Mouse (Mus musculus) megakaryocyte progenitor cell, adult 5-6 weeks (primary cell): ENCODE results near the gene Sema3a. TPM values are rescaled to one million over a fixed set of nuclear protein-coding genes. Genes with fewer than 3 reads are reported as not detected.

Experiments
- ATAC-seq: replicated peaks from 2 replicates; pipeline ENCODE4 v1.8.0; 2016; ENCODE audit warnings: mild to moderate bottlenecking, moderate TSS enrichment, inconsistent platforms; ENCODE audit not compliant: poor library complexity
- total RNA-seq, 2 experiments: library from RNA; stranded (forward) in 1 of 2; stranded (reverse) in 1 of 2; fragments of 157-497, 149-512 nt in 1 of 2; fragments of 200-1000 nt in 1 of 2; gene quantifications; 2 replicates each; pipeline versions ENCODE4 v1.2.3 to v1.2.4; 2015 to 2017

Sema3a gene
- not detected in 2 replicates for total RNA-seq (2015)
- not detected in 2 replicates for total RNA-seq (2017)

- ATAC-seq: no peak
Observed at GRCm38 (mm10) chr5:13125241-13125692, at the start of gene Sema3a. Gene Sema3a (plus strand): TSS chr5:13125414.

GRCm38 (mm10) chr5:13084777-13085439 lies 40.3 kb upstream of the Sema3a start:
- no peak for ATAC-seq

GRCm38 (mm10) chr5:13090431-13090830 lies 34.8 kb upstream of the Sema3a start:
- ATAC-seq: no peak

- ATAC-seq: no peak
Observed at GRCm38 (mm10) chr5:13109522-13109921, 15.7 kb upstream of the Sema3a start.

- ATAC-seq: no peak
Observed at GRCm38 (mm10) chr5:13117236-13117635, 8.0 kb upstream of the Sema3a start.

GRCm38 (mm10) chr5:13125757-13126156 lies 543 bp downstream of the Sema3a start:
- no peak for ATAC-seq

- ATAC-seq: no peak
Observed at GRCm38 (mm10) chr5:13126196-13126595, 982 bp downstream of the Sema3a start.

GRCm38 (mm10) chr5:13127121-13127520 lies 1.9 kb downstream of the Sema3a start:
- ATAC-seq: no peak

- no peak for ATAC-seq
Observed at GRCm38 (mm10) chr5:13144733-13145457, 19.7 kb downstream of the Sema3a start.

GRCm38 (mm10) chr5:13149909-13150308 lies 24.7 kb downstream of the Sema3a start:
- no peak for ATAC-seq

GRCm38 (mm10) chr5:13151002-13151401 lies 25.8 kb downstream of the Sema3a start:
- ATAC-seq: no peak

GRCm38 (mm10) chr5:13157761-13158612 lies 32.8 kb downstream of the Sema3a start:
- ATAC-seq: no peak

GRCm38 (mm10) chr5:13182186-13182585 lies 57.0 kb downstream of the Sema3a start:
- no peak for ATAC-seq

GRCm38 (mm10) chr5:13197886-13198285 lies 72.7 kb downstream of the Sema3a start:
- ATAC-seq: no peak

GRCm38 (mm10) chr5:13199709-13200108 lies 74.5 kb downstream of the Sema3a start:
- ATAC-seq: no peak

- ATAC-seq: no peak
Observed at GRCm38 (mm10) chr5:13255353-13255752, 130.1 kb downstream of the Sema3a start.

- no peak for ATAC-seq
Observed at GRCm38 (mm10) chr5:13256321-13256720, 131.1 kb downstream of the Sema3a start.

- ATAC-seq: no peak
Observed at GRCm38 (mm10) chr5:13263087-13263486, 137.9 kb downstream of the Sema3a start.

GRCm38 (mm10) chr5:13263539-13263938 lies 138.3 kb downstream of the Sema3a start:
- no peak for ATAC-seq

- ATAC-seq: no peak
Observed at GRCm38 (mm10) chr5:13312667-13313066, 187.5 kb downstream of the Sema3a start.

GRCm38 (mm10) chr5:13313977-13314376 lies 188.8 kb downstream of the Sema3a start:
- no peak for ATAC-seq
